Mouse (Mus musculus) lung, adult 2 months (tissue): ENCODE results near the gene Smco1. TPM values are rescaled to one million over a fixed set of nuclear protein-coding genes. Genes with fewer than 3 reads are reported as not detected.
"Not testable (repeated sequence)": the region's sequence is repeated elsewhere in the genome, so short reads cannot be mapped to it uniquely, and the experiment has no call there.

Source experiments
- DNase-seq: peaks from one replicate; pipeline ENCODE4 v3.0.0; 2022
- H3K4me1 ChIP-seq: fragments of 200-500 bp; 2 replicates; pipeline ENCODE4 v1.6.1; 2011; ENCODE audit warnings: low read length; ENCODE audit not compliant: control insufficient read depth, insufficient read depth
- H3K4me3 ChIP-seq: fragments of 200-500 bp; replicated peaks from 2 replicates; pipeline ENCODE3; 2011; ENCODE audit warnings: low read depth, mild to moderate bottlenecking, control low read depth, low read length; ENCODE audit errors: extremely low read depth
- CTCF ChIP-seq: fragments of 200-500 bp; IDR thresholded peaks from 2 replicates; pipeline ENCODE4 v1.5.1; 2011; ENCODE audit warnings: mild to moderate bottlenecking, low read length, control low read depth; ENCODE audit not compliant: insufficient read depth
- POLR2A ChIP-seq: fragments of 200-500 bp; IDR thresholded peaks from 2 replicates; pipeline ENCODE4 v1.6.1; 2011; ENCODE audit warnings: low read depth, mild to moderate bottlenecking, control low read depth, low read length, borderline replicate concordance; ENCODE audit errors: extremely low read depth
- WGBS: fragments of 180-500 bp; shearing (Covaris S2); methylation state at CpG from one replicate; pipeline ENCODE4 v1.1.7; 2018; 5-methylcytosine and 5-hydroxymethylcytosine counted together
- polyA plus RNA-seq: library from polyadenylated mRNA; depleted of rRNA; stranded (reverse); fragments of >200 nt; gene quantifications from 2 replicates; pipeline ENCODE4 v1.2.3, GENCODE M21; 2012; rRNA removed

Smco1 gene
- polyA plus RNA-seq, result 0.13 TPM in 1 of 2 replicates, not detected in the other

GRCm38 (mm10) chr16:32271291-32271690 is at the start of gene Smco1:
Gene Smco1 (plus strand): TSS chr16:32271468.
- 81% methylated on average over 11 of the region's 11 CpGs for WGBS
- Histone ChIP-seq H3K4me3 (no peak within 1 kb of the TSS), H3K4me1 (no peaks in the 10 kb centered on the region)
- TF ChIP-seq CTCF, result no peak
- TF ChIP-seq POLR2A, result no peak
- no peak for DNase-seq

GRCm38 (mm10) chr16:32221803-32222202 is 49.5 kb upstream of the Smco1 start:
- no peak for DNase-seq
- Histone ChIP-seq H3K4me1 (no peaks in the 10 kb centered on the region), H3K4me3 (no peak overlapping the region)
- TF ChIP-seq POLR2A (no peak), CTCF (no peak)
- 85% methylated on average over 4 of the region's 4 CpGs for WGBS

- DNase-seq, result no peak
- Histone ChIP-seq H3K4me1 (no peaks in the 10 kb centered on the region), H3K4me3 (no peak overlapping the region)
- TF ChIP-seq POLR2A, result no peak
- no peak for TF ChIP-seq CTCF
Observed at GRCm38 (mm10) chr16:32222399-32222798, 48.9 kb upstream of the Smco1 start.

GRCm38 (mm10) chr16:32232050-32232449 is 39.2 kb upstream of the Smco1 start:
- 45% methylated on average over 3 of the region's 3 CpGs for whole genome bisulfite sequencing
- H3K4me1 ChIP-seq, H3K4me3 ChIP-seq, DNase-seq: not testable (repeated sequence)

GRCm38 (mm10) chr16:32237930-32238680 is 33.2 kb upstream of the Smco1 start:
- DNase-seq, result peak; percentile 6
- TF ChIP-seq CTCF (no peak), POLR2A (no peak)
- Histone ChIP-seq H3K4me3 (no peak overlapping the region), H3K4me1 (0 out of 2 replicates have a peak, but pooled peaks cover 2% of the 10 kb centered on the region)
- WGBS, result 75% methylated on average over 19 of the region's 19 CpGs

GRCm38 (mm10) chr16:32239428-32240312 is 31.6 kb upstream of the Smco1 start:
- 91% methylated on average over 2 of the region's 2 CpGs for WGBS
- TF ChIP-seq POLR2A (no peak), CTCF (no peak)
- DNase-seq, result no peak
- no peak overlapping the region for H3K4me3 ChIP-seq
- 0 out of 2 replicates have a peak, but pooled peaks cover 2% of the 10 kb centered on the region for H3K4me1 ChIP-seq

- DNase-seq, result no peak
- TF ChIP-seq CTCF (no peak), POLR2A (no peak)
- H3K4me3 ChIP-seq, result no peak overlapping the region
- peaks cover 2% of the 10 kb centered on the region; the same call in 1 of the 2 replicates for H3K4me1 ChIP-seq
- WGBS, result 76% methylated on average over 3 of the region's 3 CpGs
Observed at GRCm38 (mm10) chr16:32243901-32244300, 27.4 kb upstream of the Smco1 start.

- TF ChIP-seq POLR2A (no peak), CTCF (no peak)
- under 1% methylated on average over 41 of the region's 41 CpGs for WGBS
- Histone ChIP-seq H3K4me3 (peak overlapping the region; percentile 58), H3K4me1 (no peaks in the 10 kb centered on the region; the same call in 1 of the 2 replicates)
- DNase-seq, result peak; percentile 52
Observed at GRCm38 (mm10) chr16:32246351-32246791, 24.9 kb upstream of the Smco1 start.

- WGBS, result 1% methylated on average over 47 of the region's 48 CpGs
- TF ChIP-seq CTCF, result no peak
- TF ChIP-seq POLR2A, result peak; percentile 89
- no peaks in the 10 kb centered on the region; the same call in 1 of the 2 replicates for H3K4me1 ChIP-seq
- H3K4me3 ChIP-seq, result peak within 1 kb of the TSS; percentile 77
- DNase-seq, result peak; percentile 96
Observed at GRCm38 (mm10) chr16:32246952-32247370, 24.3 kb upstream of the Smco1 start, which contains the start of the genes Fbxo45 and Wdr53. Gene Fbxo45 (minus strand): TSS chr16:32247158. Gene Wdr53 (plus strand): TSS chr16:32247227.

- not testable (repeated sequence) for H3K4me1 ChIP-seq, H3K4me3 ChIP-seq, DNase-seq
- 92% methylated on average over 2 of the region's 2 CpGs for WGBS
Observed at GRCm38 (mm10) chr16:32264225-32264624, 7.0 kb upstream of the Smco1 start.
